Mouse (Mus musculus) olfactory bulb, adult 2 months (tissue): ENCODE measurements around the gene Ap1b1. TPM values are rescaled to one million over a fixed set of nuclear protein-coding genes. Genes with fewer than 3 reads are reported as not detected.

ENCODE experiments used
- H3K27ac ChIP-seq: fragments of 200-500 bp; 2 replicates; pipeline ENCODE4 v1.5.1; 2012; ENCODE audit warnings: low read depth, low read length; ENCODE audit not compliant: insufficient read depth
- H3K4me1 ChIP-seq: fragments of 200-500 bp; 2 replicates; pipeline ENCODE4 v1.6.1; 2012; ENCODE audit warnings: low read length; ENCODE audit not compliant: control insufficient read depth, insufficient read depth
- H3K4me3 ChIP-seq: fragments of 200-500 bp; 2 replicates; pipeline ENCODE4 v1.5.1; 2012; ENCODE audit warnings: mild to moderate bottlenecking, low read depth, low read length, moderate library complexity; ENCODE audit not compliant: insufficient read depth
- CTCF ChIP-seq: fragments of 200-500 bp; IDR thresholded peaks from 2 replicates; pipeline ENCODE4 v1.5.1; 2012; ENCODE audit warnings: low read depth, mild to moderate bottlenecking, low read length, moderate library complexity; ENCODE audit not compliant: insufficient read depth
- POLR2A ChIP-seq: fragments of 200-500 bp; IDR thresholded peaks from 2 replicates; pipeline ENCODE4 v1.6.1; 2012; ENCODE audit warnings: mild to moderate bottlenecking, low read depth, low read length, moderate library complexity; ENCODE audit not compliant: insufficient read depth
- WGBS: fragments of 180-500 bp; shearing (Covaris S2); methylation state at CpG from one replicate; pipeline ENCODE4 v1.1.7; 2018; 5-methylcytosine and 5-hydroxymethylcytosine counted together
- polyA plus RNA-seq: library from polyadenylated mRNA; stranded (reverse); fragments of >200 nt; gene quantifications from 2 replicates; pipeline ENCODE4 v1.2.4, GENCODE M21; 2012; ENCODE audit warnings: low replicate concordance; ENCODE audit not compliant: missing spikeins, insufficient read depth, insufficient read length

Ap1b1 gene
- polyA plus RNA-seq, 1 experiment: not detected

DNA sequence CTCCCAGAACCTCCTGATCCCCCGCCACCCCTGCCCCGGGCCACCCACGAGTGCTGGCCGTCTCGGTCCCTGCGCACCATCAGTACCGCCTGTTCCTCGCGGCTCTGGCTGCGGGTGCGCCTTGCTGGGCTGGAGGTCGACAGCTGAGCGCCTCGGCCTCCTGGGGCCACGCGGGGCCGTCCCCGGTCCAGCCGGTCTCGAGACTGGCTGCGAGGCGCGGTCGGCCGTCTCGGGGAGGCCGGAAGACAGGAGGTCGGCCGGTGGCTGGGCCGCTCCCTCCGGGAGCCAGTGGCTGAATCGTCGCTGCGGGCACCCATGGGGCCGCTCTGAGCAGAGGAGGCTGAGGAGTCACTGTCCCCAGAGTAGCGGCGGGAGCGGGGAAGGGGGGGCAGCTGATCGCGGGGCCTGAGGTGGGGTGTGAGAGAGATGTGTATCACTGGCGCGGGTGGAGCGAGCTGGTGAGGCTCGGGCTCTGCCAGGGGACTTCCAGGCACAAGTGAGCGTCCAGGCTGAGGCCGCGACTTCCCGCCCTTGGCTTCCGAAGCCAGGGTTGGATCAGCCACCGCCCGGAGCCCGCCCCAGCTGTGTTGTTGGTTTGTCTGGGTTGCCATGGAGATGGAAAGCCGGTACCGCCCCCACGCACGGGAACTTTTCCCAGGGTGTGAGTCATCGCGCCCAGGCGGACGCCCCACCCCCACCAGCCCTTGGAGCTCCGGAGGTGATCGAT, 75.0 kb downstream of the Ap1b1 start:
- Histone ChIP-seq H3K27ac (peak overlapping the region; percentile 75), H3K4me1 (peaks cover 71% of the 10 kb centered on the region), H3K4me3 (peak overlapping the region; percentile 41)
- WGBS: 5% methylated on average over 62 of the region's 62 CpGs
- TF ChIP-seq CTCF: no peak
- no peak for TF ChIP-seq POLR2A

DNA sequence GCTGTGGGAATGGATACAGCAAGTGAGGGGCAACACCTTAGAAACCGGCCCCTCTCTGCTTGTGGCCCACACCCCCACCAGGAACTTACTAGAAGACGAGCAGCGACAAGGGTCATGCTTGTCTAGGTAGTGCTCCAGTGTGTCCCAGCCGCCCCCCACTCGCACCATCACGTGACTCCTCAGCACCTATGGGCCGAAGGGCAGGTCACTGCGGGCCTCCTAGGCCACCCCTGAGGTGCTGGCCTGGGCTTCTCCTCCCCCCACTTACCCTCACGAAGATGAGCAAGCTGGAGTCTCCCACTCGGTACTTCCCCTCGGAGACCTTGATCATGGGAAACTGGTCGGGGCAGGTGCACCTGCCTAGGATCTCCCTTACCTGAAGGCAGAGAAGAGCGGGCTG, 75.7 kb downstream of the Ap1b1 start:
- peak overlapping the region; percentile 75 for H3K27ac ChIP-seq
- 35% methylated on average over 13 of the region's 13 CpGs for WGBS

DNA sequence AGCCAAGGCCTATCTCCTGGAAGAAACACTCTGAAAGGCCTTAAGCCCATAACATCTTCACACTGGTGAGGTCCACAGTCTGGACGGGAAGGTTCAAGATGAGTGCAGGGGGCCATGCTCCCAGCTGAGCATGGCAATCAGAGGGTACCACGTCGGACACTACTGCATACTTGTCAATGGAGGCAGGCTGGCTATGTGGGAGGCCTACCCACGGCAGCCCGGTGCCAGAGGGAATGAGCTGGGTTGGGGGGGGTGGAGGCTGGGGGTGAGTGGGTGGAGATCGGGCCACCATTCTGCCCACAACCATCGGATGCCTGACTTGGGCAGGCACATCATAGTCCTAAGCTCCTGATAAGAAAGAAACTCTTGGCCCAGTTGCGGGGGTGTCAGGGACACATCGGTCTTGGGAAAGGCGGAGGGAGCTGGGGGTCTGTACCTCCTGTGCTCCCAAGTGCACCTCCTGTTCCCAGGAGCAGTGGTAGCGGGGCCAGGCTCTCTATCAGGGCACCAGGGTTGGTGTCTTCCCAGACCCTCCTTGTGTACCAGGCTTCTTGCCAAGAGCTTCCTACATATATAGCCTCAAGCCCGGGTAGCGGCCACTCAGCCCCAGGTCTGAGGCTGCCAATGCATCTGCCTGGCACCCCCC, 76.4 kb downstream of the Ap1b1 start:
- H3K4me1 ChIP-seq: peaks cover 58% of the 10 kb centered on the region
- TF ChIP-seq CTCF (no peak), POLR2A (no peak)
- no peak overlapping the region for H3K27ac ChIP-seq
- peak overlapping the region; percentile 82 for H3K4me3 ChIP-seq
- WGBS: 58% methylated on average over 13 of the region's 13 CpGs

More for the DNA sequence above, 75.7 kb downstream of the Ap1b1 start:
- no peak for TF ChIP-seq CTCF
- no peak for TF ChIP-seq POLR2A
- H3K4me3 ChIP-seq: peak overlapping the region; percentile 41
- H3K4me1 ChIP-seq: peaks cover 64% of the 10 kb centered on the region

DNA sequence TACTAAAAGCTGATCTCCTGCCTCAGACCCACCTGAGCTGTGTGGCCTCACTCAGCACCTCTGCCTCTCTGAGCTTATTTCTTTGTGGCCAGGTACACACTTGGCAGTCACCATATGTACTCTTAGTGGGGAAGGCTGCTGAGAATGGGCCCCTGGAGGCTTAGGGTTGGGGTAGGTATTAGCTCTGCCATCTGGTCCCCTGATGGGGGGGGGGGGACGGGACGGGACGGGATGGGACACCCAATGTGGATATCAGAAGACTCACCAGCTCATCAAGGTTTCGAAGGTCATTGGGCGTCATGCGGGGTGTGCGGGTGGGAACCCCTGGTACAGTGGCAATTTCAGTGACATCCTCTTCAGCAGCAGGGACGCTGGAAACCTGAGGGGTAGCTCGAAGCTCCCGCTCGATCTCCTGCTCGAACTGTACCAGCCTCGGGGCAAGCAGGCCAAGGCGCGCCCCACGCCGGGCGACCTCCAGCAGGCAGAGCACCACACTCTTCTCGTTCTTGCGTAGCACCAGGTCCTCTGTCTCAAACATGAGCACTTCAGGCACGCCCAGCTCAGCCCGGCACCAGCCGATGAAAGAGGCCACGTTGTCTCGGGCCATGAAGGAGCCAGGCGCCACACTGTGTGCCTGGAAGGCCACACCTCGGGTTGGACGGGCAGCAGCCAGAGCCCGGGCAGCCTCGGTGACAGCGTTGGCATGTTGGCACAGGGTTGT, 77.1 kb downstream of the Ap1b1 start:
- 59% methylated on average over 31 of the region's 31 CpGs for WGBS
- TF ChIP-seq CTCF (no peak), POLR2A (no peak)
- Histone ChIP-seq H3K27ac (no peak overlapping the region; the same call in 1 of the 2 replicates), H3K4me1 (peaks cover 52% of the 10 kb centered on the region), H3K4me3 (peak overlapping the region; percentile 82)

DNA sequence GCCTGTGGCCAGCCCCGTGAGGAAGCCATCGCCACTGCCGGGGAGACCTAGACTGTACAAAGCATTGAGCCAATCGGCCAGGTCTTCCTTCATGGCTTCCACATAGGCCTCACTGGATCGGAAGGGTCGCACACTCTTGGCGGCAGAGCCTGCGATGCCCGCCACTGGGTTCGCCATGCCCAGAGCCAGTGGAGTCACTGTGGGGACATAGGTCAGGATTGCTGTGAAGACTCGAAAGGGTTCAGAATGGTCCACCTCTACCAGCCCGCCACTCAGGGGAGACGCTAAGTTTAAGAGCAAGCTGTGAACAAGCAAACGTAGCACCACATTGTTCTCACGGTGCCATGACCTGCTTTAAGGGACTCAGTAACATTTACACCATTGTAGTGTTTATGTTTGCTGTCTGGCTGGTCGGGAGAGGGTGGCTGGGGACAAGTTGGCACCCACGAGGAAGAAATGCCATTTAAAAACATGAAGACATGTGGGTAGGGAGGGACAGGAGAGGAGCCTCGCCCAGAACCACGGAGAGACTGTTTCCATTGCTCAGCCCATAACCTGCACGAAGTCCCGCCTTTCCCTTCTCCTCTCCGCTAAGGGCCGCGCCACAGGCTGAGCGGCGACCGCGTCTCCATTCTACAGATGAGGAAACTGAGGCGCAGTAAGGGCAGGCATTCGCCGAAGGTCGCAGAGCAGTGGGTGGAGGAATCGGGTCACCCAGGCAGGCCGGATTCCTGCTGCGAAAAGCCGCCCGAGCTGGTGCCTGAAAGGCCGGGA, 77.8 kb downstream of the Ap1b1 start:
- Histone ChIP-seq H3K27ac (peak overlapping the region; percentile 35), H3K4me1 (peaks cover 44% of the 10 kb centered on the region), H3K4me3 (peak overlapping the region; percentile 82)
- 13% methylated on average over 38 of the region's 38 CpGs for WGBS
- TF ChIP-seq CTCF (no peak), POLR2A (no peak)

DNA sequence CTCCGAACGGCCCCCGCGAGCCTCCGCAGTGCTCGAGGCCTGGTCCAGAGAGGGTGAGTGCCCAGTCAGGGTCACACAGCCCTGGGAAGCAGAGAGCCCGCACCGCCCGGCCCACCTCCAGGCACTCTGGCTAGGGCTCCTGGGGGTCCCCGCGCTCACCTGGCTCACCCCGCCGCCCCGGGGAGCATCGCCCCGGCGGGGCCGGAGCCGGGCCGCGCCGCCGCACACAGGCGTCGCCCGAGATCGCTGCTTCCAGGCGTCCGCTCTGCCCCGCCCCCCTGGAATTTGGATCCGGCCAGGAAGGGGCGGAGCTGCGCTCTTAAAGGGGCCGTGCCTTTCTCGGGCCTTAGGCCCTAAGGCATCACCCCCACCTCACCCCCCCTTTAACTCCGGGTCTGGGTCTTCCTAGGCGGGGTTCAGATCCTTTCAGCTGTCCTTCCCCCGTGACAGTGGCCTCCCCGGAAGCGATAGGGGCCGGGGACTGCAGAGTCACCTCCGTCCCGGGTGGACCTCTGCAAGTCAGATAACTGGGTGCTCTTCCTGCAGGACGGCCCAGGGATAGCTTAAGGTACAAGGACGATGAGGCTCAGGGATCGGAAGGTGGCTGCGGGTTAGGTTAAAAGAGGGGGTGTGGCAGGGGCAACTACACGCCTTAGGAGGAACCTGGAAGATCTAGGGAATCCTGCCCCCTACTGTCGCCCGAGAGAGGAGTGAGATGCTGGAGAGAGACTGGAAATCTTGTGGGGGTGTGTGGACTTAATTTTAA, 78.6 kb downstream of the Ap1b1 start, which contains the start of gene Gas2l1:
TSS of gene Gas2l1 (minus strand) at position 272 of the 766 bp plus-strand sequence.
- under 1% methylated on average over 50 of the region's 50 CpGs for WGBS

DNA sequence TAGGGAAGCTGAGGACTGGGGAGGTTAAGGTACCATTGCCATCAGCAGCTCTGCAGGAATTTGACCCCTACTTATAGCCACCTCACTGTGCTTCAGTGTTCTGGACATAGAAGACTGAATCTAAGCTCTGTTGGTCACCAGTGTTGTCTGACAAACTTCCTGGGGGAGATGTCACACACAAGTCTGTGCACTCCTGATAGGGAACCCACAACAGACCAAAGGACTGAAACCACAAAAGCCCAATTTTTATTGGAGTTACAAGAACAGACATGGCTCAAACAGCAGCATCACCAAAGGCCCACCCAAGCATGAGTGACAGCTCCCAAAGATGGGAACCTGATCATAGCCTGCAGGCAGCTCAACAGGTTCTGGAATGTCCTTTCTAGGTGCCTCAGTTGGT, 80.4 kb downstream of the Ap1b1 start:
- no peak for TF ChIP-seq CTCF
- TF ChIP-seq POLR2A: no peak
- Histone ChIP-seq H3K4me1 (peaks cover 24% of the 10 kb centered on the region), H3K27ac (no peak overlapping the region), H3K4me3 (no peak overlapping the region)

More for the DNA sequence above, 78.6 kb downstream of the Ap1b1 start, which contains the start of gene Gas2l1:
- Histone ChIP-seq H3K4me1 (peaks cover 39% of the 10 kb centered on the region), H3K27ac (peak within 1 kb of the TSS; percentile 35), H3K4me3 (peak within 1 kb of the TSS; percentile 82)
- TF ChIP-seq CTCF (peak; percentile 55; the same call in 1 of the 2 replicates), POLR2A (peak; percentile 36; the same call in 1 of the 2 replicates)
